Mouse (Mus musculus) retina, embryonic 14.5 days (tissue): ENCODE results near the gene Zfp811.
"Not testable (repeated sequence)": the region's sequence is repeated elsewhere in the genome, so short reads cannot be mapped to it uniquely, and the experiment has no call there.

Experiments used
- DNase-seq: peaks from one replicate; pipeline ENCODE4 v3.0.0-alpha.2; 2015; ENCODE audit warnings: low spot score

Zfp811 gene

DNA sequence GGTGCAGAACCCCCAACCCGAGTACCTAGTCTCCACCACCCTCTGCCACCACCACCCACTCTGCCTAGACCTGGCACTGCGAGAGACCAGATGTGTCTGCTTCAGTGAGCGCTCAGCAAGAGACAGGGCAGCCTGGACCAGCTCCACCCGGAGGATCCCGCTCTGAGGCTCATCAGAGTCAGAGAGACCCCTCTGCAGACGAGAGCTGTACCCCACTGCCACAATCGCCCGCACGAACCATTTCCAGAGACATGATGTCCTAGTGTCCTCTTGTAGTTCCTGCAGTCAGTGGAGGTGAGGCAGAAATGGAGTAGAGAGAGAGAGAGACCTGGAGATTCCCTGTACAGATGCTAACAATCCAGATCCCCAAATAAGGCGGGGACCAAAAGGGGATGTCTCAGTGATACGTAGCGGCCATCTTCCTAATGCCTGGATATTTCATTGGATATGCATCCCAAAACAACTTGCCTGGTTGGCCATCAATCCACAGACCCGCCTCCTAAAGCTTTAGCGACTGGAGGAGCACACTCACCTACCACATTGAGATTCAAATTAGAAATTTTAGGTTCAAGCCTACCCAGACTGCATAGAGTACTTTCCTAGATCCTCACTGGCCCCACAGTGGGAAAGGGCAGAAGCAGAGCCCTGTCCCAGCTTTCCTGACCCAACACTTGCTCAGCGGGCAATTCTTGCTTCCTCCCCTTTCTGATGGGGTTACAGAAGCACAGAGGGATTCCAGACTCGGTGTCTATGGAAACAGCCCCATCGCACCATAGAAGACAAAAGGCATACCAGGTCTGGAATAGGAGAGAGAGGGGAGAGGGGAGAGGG is at the start of gene Zfp811:
Gene Zfp811, minus strand, starts transcription at position 388 of the 831 bp plus-strand sequence.
- DNase-seq: peak; percentile 88

- DNase-seq: not testable (repeated sequence)
Observed at GRCm38 (mm10) chr17:32856713-32857112, 47.0 kb upstream of the Zfp811 start.

- DNase-seq: no peak
Observed at GRCm38 (mm10) chr17:32851581-32851980, 41.9 kb upstream of the Zfp811 start.

- DNase-seq: no peak
Observed at GRCm38 (mm10) chr17:32841388-32841787, 31.7 kb upstream of the Zfp811 start.

DNA sequence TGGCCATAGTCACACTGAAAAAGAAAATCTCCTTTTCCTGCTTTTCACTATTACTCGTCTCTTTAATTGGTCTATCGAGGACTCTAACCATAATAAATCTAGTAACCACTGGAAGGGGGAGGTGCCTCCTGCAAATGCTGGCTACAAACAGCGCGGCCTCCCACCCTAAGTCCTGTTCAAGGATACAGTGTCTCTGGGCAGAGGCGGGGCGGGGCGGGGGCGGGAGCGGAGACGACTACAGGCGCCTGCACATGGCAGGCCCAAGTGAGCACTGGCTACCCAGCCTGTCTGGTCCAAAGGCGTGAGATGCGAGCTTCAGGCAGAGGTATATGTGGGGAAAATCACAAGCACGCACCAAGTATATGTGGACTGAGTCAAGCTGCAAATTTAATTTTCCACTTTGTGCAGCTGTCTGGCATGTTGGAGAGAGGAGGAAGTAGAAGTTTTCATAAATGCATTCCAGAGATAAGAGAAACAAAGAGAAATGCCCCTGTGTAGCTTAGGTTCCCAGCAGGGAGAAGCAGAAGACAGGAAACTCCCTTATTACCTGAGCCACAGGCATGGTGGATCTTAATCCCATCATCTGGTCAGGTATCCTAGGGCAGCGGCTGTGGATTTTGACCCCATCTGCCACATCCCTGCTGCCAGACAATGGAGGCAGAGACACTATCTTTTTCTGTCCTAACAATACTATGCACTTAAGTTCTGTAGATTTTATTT is 29.5 kb upstream of the Zfp811 start:
- no peak for DNase-seq

DNA sequence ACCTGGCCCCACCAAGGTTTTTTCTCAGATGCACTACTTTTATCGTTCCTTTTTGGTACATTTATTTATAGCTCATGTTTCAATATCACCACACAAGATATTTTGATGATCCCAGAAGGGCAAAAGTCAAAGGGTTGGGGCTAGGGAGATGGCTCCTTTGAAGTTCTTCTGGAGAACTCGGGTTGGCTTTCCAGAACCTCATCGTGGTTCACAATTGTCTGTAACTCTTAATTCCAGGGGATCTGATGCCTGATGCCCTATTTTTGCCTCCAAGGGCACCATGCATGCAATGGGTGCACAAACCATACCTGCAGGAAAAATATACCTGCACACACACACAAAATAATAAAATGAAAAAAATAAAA is 20.7 kb upstream of the Zfp811 start:
- no peak for DNase-seq

DNA sequence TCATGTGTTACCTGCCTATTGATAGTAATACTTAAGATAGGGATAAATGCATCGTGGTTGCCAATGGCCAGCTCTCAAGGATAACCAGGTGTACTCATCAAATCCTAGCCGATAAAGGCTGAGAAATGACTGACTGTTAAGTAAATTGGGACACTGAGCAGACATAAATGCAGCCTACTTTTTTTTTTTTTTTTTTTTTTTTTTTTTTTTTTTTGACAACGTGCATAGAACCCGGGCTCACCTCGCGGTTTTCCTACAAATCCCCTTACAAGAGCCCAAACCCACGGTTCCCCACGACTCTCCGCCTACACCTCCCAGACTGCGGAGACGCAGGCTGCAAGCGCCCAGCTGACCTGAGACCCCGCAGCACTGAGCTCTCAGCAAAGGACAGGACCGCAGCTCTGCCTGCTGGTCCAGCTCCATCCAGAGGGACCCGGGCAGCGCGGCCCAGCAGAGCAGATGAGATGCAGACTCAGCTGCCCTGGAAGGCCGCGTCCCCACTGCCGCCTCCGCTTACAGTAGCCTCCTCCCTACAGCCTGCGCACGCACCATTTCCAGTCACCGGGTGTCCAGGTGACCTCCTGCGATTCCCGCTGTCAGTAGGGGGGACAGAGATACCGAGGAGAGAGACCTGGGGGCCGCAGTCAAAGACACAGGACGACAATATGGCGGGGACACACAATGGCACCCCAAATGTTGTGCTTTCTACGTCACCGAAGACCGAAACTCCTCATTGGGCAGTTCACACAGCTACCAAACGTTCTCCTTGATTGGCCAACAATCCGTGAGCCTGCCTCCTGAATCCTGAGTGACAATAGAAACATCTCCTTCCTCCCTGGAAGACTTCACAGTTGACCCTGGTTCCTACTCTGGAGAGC is 20.0 kb upstream of the Zfp811 start, which contains the start of gene Zfp799:
Gene Zfp799, minus strand, starts transcription at position 722 of the 878 bp plus-strand sequence.
- DNase-seq: peak; percentile 91

DNA sequence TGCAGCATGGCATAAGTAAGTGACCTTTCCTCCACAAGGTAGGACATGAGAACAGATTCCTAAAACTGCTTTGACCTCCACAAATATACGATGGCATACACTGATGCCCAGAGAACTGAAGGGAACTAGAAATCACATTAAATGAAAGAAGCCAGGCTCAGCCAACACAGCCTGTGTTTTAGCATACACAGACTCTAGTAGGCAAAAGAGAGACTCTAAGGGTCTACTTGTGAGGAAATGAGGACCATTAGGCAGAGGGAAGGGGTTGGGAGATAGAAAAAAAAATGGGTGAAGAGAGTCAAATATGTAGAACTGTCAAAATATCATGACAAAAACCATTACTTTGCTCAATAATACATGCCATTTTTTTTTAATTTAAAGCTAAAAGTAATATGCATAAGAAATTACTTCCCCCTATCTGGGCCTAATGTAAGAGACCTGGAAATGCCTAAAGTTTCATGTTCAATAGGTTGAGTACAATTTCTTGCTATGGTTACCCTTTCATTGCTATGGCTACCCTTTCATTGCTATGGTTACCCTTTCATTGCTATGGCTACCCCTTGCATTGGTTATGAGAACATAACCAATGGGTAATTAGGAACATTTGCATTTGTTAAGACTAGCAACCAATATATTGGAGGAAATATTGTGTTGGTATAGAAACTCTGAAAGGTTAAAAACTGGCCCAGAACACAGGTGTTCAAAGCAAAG is 6.5 kb upstream of the Zfp811 start:
- DNase-seq: no peak

DNA sequence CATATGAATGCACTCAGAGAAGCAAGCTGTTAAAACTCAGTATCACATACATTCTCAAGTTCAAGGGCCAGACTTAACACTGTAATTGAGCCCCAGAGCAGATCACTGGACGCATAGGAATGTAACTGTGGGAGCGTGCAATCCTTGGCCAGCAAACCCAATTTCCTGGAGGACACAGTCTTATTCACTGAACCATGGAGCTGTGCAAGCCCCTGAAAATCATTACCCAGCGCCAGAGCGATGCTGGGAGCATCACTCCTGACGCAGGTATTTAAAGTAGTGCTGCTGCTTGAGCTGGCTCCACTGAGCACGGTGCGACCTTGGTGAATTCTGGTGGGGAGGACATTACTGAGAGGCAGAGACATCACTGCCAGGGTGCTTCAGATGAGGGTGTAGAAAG is 4.4 kb upstream of the Zfp811 start:
- no peak for DNase-seq

DNA sequence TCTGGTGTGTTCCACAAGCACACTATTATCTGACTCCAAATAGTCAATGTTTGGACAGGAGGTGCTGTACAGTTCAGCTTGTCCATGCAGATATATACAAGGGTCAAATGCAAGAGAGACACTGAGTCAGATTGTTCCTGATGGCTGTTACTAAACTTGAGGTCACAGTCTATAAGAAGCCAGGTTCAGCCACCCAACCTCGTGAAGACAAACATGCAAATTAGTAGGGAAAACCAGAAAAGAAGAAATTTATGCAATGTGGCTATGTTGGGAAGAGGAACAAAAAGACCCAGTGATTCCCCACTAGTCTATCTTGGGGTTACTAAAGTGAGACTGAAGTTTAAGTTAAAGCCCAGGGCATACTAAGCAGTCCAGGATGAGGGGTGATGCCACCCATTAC is 917 bp upstream of the Zfp811 start:
- no peak for DNase-seq

DNA sequence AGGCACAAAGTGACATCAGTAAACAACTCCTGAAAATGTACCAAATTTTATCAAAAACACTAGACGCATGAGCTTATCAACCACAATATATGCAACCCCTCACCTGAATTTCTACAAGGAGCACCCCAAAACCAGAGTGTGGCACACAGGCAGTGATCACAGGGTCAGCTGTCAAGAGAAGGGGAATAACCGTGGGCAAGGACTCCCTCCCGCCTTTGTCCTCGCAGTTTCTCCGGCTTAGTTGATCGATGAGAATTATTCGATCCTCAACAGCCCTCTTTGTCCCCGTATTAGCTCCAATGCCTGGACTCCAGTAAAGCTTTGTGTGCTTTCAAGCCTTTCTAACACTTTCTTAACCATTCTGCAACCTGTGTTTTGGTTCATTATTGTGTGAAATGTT is 810 bp downstream of the Zfp811 start:
- DNase-seq: peak; percentile 51

DNA sequence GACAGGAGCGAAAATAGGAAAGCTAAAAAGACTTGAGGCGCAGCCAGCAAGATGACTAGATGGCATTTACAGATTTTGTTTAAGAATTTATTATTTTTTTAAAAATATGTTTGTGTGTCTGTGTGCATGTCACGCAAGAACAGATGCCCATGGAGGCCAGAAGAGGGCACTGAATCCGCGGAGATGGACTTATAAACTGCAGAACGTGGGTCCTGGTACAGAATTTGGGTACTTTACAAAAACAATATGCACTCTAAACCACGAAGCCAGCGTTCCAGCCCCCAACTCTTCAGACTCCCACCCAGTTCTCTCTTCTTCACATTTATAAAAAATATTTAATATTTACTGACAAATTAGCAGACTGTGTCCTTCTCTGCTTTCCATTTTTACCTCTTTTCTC is 20.5 kb downstream of the Zfp811 start:
- DNase-seq: no peak

DNA sequence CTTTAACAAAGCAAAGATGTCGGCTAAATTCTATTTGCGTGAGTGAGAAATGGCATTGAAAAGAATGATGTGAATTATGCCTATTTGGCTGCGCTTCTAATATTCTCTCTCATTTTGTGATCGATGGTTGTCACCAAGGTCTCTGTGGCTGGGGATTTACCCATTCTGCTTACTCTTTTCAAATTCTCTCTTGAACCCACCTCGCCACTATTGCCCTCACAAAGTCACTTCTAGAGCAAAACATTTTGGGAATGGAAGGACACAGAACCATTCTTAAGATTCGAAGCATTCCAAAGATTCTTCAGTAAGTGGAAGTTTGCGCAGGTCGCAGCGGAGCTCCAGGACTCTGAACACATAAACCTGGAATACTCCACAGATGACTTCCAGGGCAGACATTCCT is 21.2 kb downstream of the Zfp811 start:
- DNase-seq: peak; percentile 6

DNA sequence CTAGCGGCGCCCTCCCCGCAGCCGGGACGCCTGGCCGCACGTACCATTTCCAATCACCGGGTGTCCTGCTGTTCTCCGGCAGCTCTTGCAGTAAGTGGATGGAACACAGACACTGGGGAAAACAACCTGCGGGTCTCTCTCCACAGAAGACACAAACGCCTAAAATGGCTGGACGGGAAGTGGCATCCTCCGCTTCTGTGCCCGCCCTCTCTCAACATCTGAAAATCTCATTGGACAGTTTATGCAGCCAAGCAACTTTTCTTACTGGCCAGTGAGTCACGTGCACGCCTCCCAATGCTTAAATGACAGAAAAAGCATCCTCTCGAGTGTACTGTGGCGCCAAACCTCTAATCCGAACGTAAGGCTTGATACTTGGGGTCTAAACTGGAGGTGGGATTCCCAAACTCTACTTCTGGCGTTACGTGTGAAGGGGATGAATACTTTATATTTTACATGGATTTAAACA is 21.6 kb downstream of the Zfp811 start, which contains the start of gene Zfp871:
Gene Zfp871, minus strand, starts transcription at position 194 of the 466 bp plus-strand sequence.
- peak; percentile 94 for DNase-seq

GRCm38 (mm10) chr17:32787436-32788093 is 22.2 kb downstream of the Zfp811 start:
- DNase-seq: peak; percentile 55

DNA sequence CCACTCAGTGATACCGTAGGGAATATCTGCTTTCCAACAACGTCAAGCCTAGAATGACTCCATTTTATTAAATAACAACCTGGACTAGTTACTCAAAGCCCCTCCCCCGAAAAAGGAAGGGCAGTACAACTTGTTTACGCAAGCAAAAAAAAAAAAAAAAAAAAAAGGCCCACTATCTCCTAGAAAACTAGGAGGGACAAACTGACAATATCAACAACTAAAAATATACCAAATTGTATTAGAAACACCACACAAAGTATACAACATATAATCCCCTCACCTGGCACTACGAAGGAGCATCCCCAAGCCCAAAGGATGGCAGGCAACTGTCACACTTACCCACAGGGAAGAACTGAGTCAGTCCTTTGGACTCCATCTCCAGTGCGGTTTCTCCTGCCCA is 22.8 kb downstream of the Zfp811 start:
- no peak for DNase-seq

DNA sequence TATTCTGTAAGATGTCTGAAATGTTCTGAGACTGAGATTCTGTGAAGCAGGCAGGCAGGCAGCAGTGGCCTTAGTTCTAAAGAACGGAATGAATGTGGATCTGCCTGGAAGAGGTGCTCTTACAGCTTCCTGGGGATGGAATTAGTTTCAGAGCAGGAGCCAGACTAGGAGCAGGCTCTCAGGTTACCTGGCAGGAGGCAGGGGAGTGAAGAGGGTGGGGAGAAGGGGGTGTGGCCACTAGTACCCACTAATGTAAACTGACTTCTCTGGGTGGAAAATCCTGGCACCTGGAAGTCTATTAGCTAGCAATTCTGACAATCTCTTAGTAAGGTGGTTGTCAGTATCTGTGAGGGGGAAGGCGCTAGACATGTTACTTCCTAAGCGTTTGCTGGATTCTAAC is 24.1 kb downstream of the Zfp811 start:
- no peak for DNase-seq

GRCm38 (mm10) chr17:32777564-32777963 is 32.2 kb downstream of the Zfp811 start:
- DNase-seq: no peak

DNA sequence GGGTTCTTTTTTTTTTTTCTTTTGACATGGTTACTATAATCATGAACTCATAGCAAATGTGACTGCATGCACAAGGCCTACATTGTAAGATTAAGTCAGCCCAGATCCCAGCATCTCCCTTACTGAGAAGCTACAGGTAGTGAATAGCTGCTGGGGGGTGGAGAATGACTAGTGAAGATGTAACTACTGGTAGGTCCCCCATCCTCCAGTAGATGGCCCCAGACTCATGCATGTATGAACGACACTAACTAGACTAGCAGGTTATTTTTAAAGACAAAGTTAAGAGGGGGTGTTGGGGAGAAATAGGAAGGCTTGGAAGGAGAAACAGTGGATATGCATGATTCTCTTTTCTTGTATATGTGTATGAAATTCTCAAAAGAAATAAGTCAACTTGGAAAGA is 38.5 kb downstream of the Zfp811 start:
- DNase-seq: no peak

DNA sequence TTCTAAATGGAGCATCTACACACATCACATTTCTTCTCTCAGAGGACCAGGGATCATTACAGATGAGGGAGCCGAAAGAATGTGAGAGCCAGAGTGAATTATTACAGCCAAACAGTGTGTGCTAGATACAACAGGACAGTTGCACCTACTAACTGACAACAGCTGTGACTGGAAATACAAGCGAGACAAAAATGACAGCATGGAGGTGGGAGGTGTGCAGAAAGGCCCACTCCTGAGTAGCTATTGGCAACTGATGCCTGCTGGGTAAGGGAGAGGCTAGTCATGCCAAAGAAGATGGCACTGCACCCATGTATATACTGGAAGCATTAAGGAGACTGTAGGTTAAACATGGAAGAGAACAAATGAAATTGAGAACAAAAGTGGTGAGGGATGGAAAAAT is 43.3 kb downstream of the Zfp811 start:
- DNase-seq: no peak

DNA sequence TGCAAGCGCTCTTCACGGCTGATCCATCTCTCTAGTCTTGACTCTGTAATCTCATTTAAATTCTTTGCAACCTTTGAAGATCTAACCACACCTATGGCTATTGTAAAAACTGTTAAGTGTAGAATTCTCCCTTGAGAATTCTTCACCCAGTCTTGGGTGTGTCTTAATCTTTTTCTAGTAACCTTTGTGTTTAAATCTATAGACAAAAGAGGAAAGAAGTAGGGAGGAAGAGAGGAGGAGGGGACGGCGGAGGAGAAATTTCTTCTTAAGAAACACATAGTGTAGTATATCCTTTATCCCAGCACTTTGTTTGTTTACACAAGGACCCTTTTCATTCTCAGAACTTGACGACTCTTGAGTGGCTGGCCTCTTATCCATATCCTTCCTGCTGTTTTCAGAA is 52.4 kb downstream of the Zfp811 start:
- DNase-seq: no peak
